Mouse (Mus musculus) CH12.LX (cell line): Measurements from ENCODE around the gene Rwdd4a. TPM values are rescaled to one million over a fixed set of nuclear protein-coding genes. Genes with fewer than 3 reads are reported as not detected.
A peak's percentile ranks its signal among the peaks of the same experiment; 100 is the strongest.

Experiments used
- DNase-seq: peaks from one replicate; pipeline ENCODE4 v3.0.0-alpha.2; 2013; ENCODE audit errors: extremely low read depth
- H3K27ac ChIP-seq: 2 replicates; pipeline ENCODE4 v1.5.1; 2012; ENCODE audit warnings: low read depth, mild to moderate bottlenecking, control low read depth, moderate library complexity; ENCODE audit not compliant: insufficient read depth
- H3K27me3 ChIP-seq: replicated peaks from 2 replicates; pipeline ENCODE3; 2012; ENCODE audit warnings: inconsistent platforms
- H3K36me3 ChIP-seq, 2 experiments: replicated peaks in 1 of 2; 2 replicates each; pipeline versions ENCODE3 to v1.6.1; 2012; ENCODE audit warnings: inconsistent platforms in 1 of 2, low read length in 1 of 2, mild to moderate bottlenecking in 1 of 2, mixed read lengths in 1 of 2, moderate library complexity in 1 of 2; ENCODE audit not compliant: control insufficient read depth in 1 of 2, insufficient read depth in 1 of 2
- H3K4me1 ChIP-seq, 2 experiments: 2 replicates each; pipeline ENCODE4 v1.6.1; 2012; ENCODE audit warnings: inconsistent platforms in 1 of 2, moderate library complexity in 1 of 2; ENCODE audit not compliant: insufficient read depth in 2 of 2, control insufficient read depth in 1 of 2
- H3K4me2 ChIP-seq: 2 replicates; pipeline ENCODE4 v1.6.1; 2012; ENCODE audit warnings: low read depth, mild to moderate bottlenecking, control low read depth; ENCODE audit not compliant: poor library complexity, insufficient read depth, severe bottlenecking
- H3K4me3 ChIP-seq, 3 experiments: fragments of 150-350 bp in 1 of 3; sonication (generic) in 1 of 3; replicated peaks in 1 of 3; 2 replicates each; pipeline versions ENCODE3 to v1.5.1; 2011 to 2012; ENCODE audit warnings: low read depth in 2 of 3, low read length in 2 of 3, mild to moderate bottlenecking in 2 of 3, moderate library complexity in 2 of 3, control low read depth in 1 of 3, improper control_type of control experiment in 1 of 3, inconsistent platforms in 1 of 3, mixed read lengths in 1 of 3; ENCODE audit not compliant: poor library complexity in 1 of 3
- H3K79me2 ChIP-seq: replicated peaks from 2 replicates; pipeline ENCODE4 v1.6.1; 2012; ENCODE audit warnings: mild to moderate bottlenecking, moderate library complexity; ENCODE audit not compliant: control insufficient read depth, poor library complexity, insufficient read depth, severe bottlenecking; ENCODE audit errors: extremely low read depth
- H3K9ac ChIP-seq: 2 replicates; pipeline ENCODE4 v1.6.1; 2012; ENCODE audit warnings: low read depth, mild to moderate bottlenecking, control low read depth, moderate library complexity; ENCODE audit not compliant: insufficient read depth
- H3K9me3 ChIP-seq: replicated peaks from 2 replicates; pipeline ENCODE3; 2012; ENCODE audit warnings: low read length, inconsistent platforms, mixed read lengths
- BHLHE40 ChIP-seq: IDR thresholded peaks from 2 replicates; pipeline ENCODE4 v1.6.1; 2011; ENCODE audit warnings: mild to moderate bottlenecking, low read depth, low read length, improper control_type of control experiment
- CTCF ChIP-seq, 2 experiments: IDR thresholded peaks in 1 of 2; conservative IDR thresholded peaks in 1 of 2; 2 replicates each; pipeline ENCODE4 v1.5.1; 2011 to 2012; ENCODE audit warnings: low read depth in 2 of 2, low read length in 2 of 2, improper control_type of control experiment in 1 of 2, inconsistent platforms in 1 of 2, mild to moderate bottlenecking in 1 of 2, moderate library complexity in 1 of 2
- E2F4 ChIP-seq: IDR thresholded peaks from 2 replicates; pipeline ENCODE4 v1.6.1; 2011; ENCODE audit warnings: low read depth, low read length, improper control_type of control experiment; ENCODE audit not compliant: insufficient replicate concordance
- HCFC1 ChIP-seq: IDR thresholded peaks from 2 replicates; pipeline ENCODE4 v1.6.1; 2012; ENCODE audit warnings: low read depth, mild to moderate bottlenecking, inconsistent platforms, low read length, improper control_type of control experiment
- JUN ChIP-seq: IDR thresholded peaks from 2 replicates; pipeline ENCODE4 v1.6.1; 2011; ENCODE audit warnings: low read depth, mild to moderate bottlenecking, low read length, improper control_type of control experiment, moderate library complexity; ENCODE audit not compliant: insufficient read depth
- JUND ChIP-seq: conservative IDR thresholded peaks from 2 replicates; pipeline ENCODE4 v1.6.1; 2011; ENCODE audit warnings: low read depth, low read length, improper control_type of control experiment
- KAT2A ChIP-seq: IDR thresholded peaks from 2 replicates; pipeline ENCODE4 v1.6.1; 2012; ENCODE audit warnings: low read length, improper control_type of control experiment, inconsistent platforms; ENCODE audit not compliant: insufficient replicate concordance
- MEF2A ChIP-seq: IDR thresholded peaks from 2 replicates; pipeline ENCODE4 v1.6.1; 2014; ENCODE audit warnings: low read depth, mild to moderate bottlenecking, inconsistent platforms, low read length, improper control_type of control experiment, borderline replicate concordance
- POLR2AphosphoS2 ChIP-seq: IDR thresholded peaks from 2 replicates; pipeline ENCODE4 v1.6.1; 2011; ENCODE audit warnings: low read depth, low read length, improper control_type of control experiment
- RAD21 ChIP-seq: IDR thresholded peaks from 2 replicates; pipeline ENCODE4 v1.6.1; 2011; ENCODE audit warnings: low read depth, mild to moderate bottlenecking, low read length, improper control_type of control experiment, moderate library complexity
- RCOR1 ChIP-seq: conservative IDR thresholded peaks from 2 replicates; pipeline ENCODE4 v1.6.1; 2012; ENCODE audit warnings: low read depth, mild to moderate bottlenecking, inconsistent platforms, low read length, improper control_type of control experiment
- SIN3A ChIP-seq: IDR thresholded peaks from 2 replicates; pipeline ENCODE4 v1.6.1; 2012; ENCODE audit warnings: low read length, improper control_type of control experiment, inconsistent platforms
- TBP ChIP-seq: conservative IDR thresholded peaks from 2 replicates; pipeline ENCODE4 v1.6.1; 2011; ENCODE audit warnings: low read depth, low read length, improper control_type of control experiment
- USF1 ChIP-seq: IDR thresholded peaks from 2 replicates; pipeline ENCODE4 v1.6.1; 2014; ENCODE audit warnings: low read depth, mild to moderate bottlenecking, inconsistent platforms, low read length, improper control_type of control experiment
- ZMIZ1 ChIP-seq: IDR thresholded peaks from 2 replicates; pipeline ENCODE4 v1.6.1; 2012; ENCODE audit warnings: low read depth, mild to moderate bottlenecking, inconsistent platforms, low read length, improper control_type of control experiment
- dilution Hi-C: fragments of 300-500 bp; cut with MboI; formaldehyde crosslinking; loops from 2 replicates; pipeline ENCODE4 v1.14.3; 2020; ENCODE audit warnings: low sequenced_read_pairs; ENCODE audit not compliant: extremely low pct_unique_long_range_greater_than_20kb, extremely low pct_ligation_motif_present
- in situ Hi-C: fragments of 300-500 bp; cut with MboI; formaldehyde crosslinking; loops from 3 replicates; pipeline ENCODE4 v1.14.3; 2019; ENCODE audit warnings: low sequenced_read_pairs, low pct_ligation_motif_present, low pct_unique_long_range_greater_than_20kb, mixed read lengths
- polyA plus RNA-seq: library from polyadenylated mRNA; unstranded; fragments of >175 nt; gene quantifications from 2 replicates; pipeline ENCODE4 v1.2.1, GENCODE M21; 2012; ENCODE audit warnings: low read depth; ENCODE audit not compliant: insufficient read length
- total RNA-seq, 2 experiments: library from RNA; depleted of rRNA; stranded (reverse); fragments of 300-350 nt in 1 of 2; fragments of >200 nt in 1 of 2; gene quantifications; 2 replicates each; pipeline ENCODE4 v1.2.3; 2012 to 2014

The Rwdd4a gene
- total and polyA plus RNA-seq, 3 experiments = 27.7 to 69.9 (median 55.9) TPM

- H3K27ac ChIP-seq = no peak overlapping the region
- no peaks in the 10 kb centered on the region for H3K27me3 ChIP-seq
- no peak overlapping the region for H3K9ac ChIP-seq
- H3K79me2 ChIP-seq = no peaks in the 10 kb centered on the region
- no peaks in the 10 kb centered on the region for H3K9me3 ChIP-seq
- H3K4me3 ChIP-seq = no peak overlapping the region
- H3K36me3 ChIP-seq = peaks cover 59 to 89% of the 10 kb centered on the region in 2 experiments
- no peak for DNase-seq
- dilution Hi-C loops (no loop called here), in situ Hi-C loops (no loop called here)
- no peaks in the 10 kb centered on the region for H3K4me1 ChIP-seq
- TF ChIP-seq JUND (no peak), JUN (no peak), TBP (no peak), HCFC1 (no peak), POLR2AphosphoS2 (no peak)
- TF ChIP-seq, all 38 proteins: peak for 0
- no peak overlapping the region for H3K4me2 ChIP-seq
Measured at GRCm38 (mm10) chr8:47544094-47544493, 10.6 kb downstream of the Rwdd4a start.

DNA sequence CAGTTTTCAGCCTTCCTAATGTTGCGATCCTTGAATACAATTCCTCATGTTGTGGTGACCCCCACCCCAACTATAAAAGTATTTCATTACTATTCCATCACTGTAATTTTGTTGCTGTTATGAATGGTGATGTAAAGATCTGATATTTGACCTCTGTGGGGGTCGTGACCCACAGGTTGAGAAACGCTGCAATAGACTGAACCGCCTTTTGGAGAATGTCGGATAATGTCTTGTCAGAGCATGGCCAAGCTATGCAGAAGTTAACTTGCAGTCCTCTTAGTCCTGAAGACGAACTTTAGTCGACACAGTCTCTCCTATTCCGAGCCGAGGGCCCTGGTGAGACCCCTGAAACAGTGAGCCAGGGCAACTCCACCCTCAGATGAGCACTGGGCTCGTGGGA is 13.6 kb downstream of the Rwdd4a start:
- dilution Hi-C loops (no loop called here), in situ Hi-C loops (no loop called here)
- no peak overlapping the region for H3K4me3 ChIP-seq
- no peak overlapping the region for H3K27ac ChIP-seq
- no peaks in the 10 kb centered on the region for H3K79me2 ChIP-seq
- H3K27me3 ChIP-seq = no peaks in the 10 kb centered on the region
- peaks cover 62 to 92% of the 10 kb centered on the region in 2 experiments for H3K36me3 ChIP-seq
- DNase-seq = no peak
- H3K9me3 ChIP-seq = no peaks in the 10 kb centered on the region
- no peak overlapping the region for H3K4me2 ChIP-seq
- TF ChIP-seq ZMIZ1 (no peak), CTCF (conservative IDR thresholded peaks at IDR 0.05 in 1 of 2, IDR thresholded peaks at IDR 0.05 in 1 of 2; ENCODE audit: low read depth in 2 of 2, low read length in 2 of 2) (no peak), KAT2A (no peak), JUN (no peak), SIN3A (no peak), MEF2A (no peak), E2F4 (no peak), RAD21 (no peak), RCOR1 (no peak), USF1 (no peak)
- TF ChIP-seq, all 38 proteins: peak for 0
- H3K9ac ChIP-seq = no peak overlapping the region
- no peaks in the 10 kb centered on the region for H3K4me1 ChIP-seq

DNA sequence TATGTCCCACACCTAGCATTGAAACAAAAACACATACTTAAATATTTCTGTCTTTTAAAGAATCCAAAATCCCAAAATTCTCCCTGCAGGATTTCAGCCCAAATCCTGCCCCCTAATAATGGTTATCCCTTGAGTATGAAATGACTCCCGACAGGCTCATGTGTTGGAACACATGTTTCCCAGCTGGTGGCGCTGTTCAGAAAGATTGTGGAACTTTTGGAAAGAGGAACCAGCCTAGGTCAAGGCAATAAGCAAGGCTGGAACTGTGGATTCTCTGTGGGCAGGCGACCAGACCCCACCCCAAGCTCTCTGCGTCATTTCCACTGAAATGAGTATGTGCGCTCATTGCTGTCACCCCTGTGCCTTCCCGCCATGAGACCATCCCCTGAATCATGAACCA is 20.1 kb downstream of the Rwdd4a start:
- H3K27ac ChIP-seq = no peak overlapping the region
- TF ChIP-seq RAD21 (peak; percentile 16), CTCF (conservative IDR thresholded peaks at IDR 0.05 in 1 of 2, IDR thresholded peaks at IDR 0.05 in 1 of 2; ENCODE audit: low read depth in 2 of 2, low read length in 2 of 2) (peak in 1 of 2 experiments; percentile 41; a peak in 2 of 4 replicates), BHLHE40 (no peak)
- no peaks in the 10 kb centered on the region for H3K4me1 ChIP-seq
- no peaks in the 10 kb centered on the region for H3K9me3 ChIP-seq
- H3K9ac ChIP-seq = no peak overlapping the region
- no peaks in the 10 kb centered on the region for H3K79me2 ChIP-seq
- H3K4me3 ChIP-seq = no peak overlapping the region
- H3K27me3 ChIP-seq = no peaks in the 10 kb centered on the region
- no peak overlapping the region for H3K4me2 ChIP-seq
- H3K36me3 ChIP-seq = peaks cover 23 to 42% of the 10 kb centered on the region in 2 experiments
- dilution Hi-C loops (no loop called here), in situ Hi-C loops (no loop called here)
- DNase-seq = peak; percentile 27
